Mouse (Mus musculus) gastrocnemius, postnatal 36 days (tissue): ENCODE measurements around the gene Col23a1. TPM values are rescaled to one million over a fixed set of nuclear protein-coding genes. Genes with fewer than 3 reads are reported as not detected.

Experiments
- DNase-seq, 2 experiments: peaks; one replicate each; pipeline ENCODE4 v3.0.0; 2022
- intact Hi-C: fragments of 180-260 bp; cut with DNase I; formaldehyde crosslinking; loops from one replicate; pipeline ENCODE4 v1.15.1; 2025
- total RNA-seq, 2 experiments: library from RNA; stranded (reverse); gene quantifications; 2 replicates each; pipeline ENCODE4 v1.2.3; 2021

Col23a1 gene
- total RNA-seq, 2 experiments from 2014 or later: 1.4 to 1.5 TPM

DNA sequence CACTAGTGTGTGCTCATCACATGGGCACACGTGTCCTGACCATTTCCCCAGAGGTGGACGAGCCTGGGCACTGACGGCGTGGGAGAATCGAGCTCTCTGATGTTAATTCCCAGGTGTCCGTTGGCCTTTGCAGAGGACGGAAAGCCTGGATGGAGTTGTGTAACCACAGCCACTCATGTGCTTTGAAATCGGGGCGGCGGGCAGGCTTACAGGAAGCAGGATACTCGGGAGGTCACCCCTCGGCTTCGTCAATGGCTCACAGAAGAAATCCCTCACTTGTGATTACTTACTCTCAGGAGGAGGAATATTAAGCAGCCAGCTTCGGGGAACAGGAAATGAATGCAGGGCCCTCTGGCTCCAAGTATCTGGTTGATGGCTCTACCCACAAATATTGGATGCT lies 133.0 kb downstream of the Col23a1 start:
- intact Hi-C loops: no loop called here

DNA sequence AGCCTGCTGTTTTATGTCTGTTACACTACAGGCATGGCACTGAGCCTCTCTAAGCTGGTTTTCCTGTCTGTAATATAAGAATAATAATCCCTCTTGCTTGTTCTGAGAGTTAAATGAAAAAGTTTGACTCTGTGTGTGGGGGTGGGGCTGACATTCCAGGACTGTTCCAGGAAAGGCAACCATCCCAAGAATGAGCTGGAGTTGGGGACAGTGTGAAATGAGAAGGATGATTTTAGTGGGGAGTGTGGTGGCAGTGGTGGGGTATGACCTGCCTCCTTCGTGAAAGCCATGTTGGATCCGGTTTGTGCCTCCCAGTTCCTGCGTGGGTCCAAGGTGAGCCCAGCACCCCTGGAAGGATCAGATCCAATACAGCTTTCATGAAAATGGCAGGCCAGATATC lies 136.4 kb downstream of the Col23a1 start:
- no peak for DNase-seq
- intact Hi-C loops: no loop called here

More for the DNA sequence above, 133.0 kb downstream of the Col23a1 start:
- no peak for DNase-seq

DNA sequence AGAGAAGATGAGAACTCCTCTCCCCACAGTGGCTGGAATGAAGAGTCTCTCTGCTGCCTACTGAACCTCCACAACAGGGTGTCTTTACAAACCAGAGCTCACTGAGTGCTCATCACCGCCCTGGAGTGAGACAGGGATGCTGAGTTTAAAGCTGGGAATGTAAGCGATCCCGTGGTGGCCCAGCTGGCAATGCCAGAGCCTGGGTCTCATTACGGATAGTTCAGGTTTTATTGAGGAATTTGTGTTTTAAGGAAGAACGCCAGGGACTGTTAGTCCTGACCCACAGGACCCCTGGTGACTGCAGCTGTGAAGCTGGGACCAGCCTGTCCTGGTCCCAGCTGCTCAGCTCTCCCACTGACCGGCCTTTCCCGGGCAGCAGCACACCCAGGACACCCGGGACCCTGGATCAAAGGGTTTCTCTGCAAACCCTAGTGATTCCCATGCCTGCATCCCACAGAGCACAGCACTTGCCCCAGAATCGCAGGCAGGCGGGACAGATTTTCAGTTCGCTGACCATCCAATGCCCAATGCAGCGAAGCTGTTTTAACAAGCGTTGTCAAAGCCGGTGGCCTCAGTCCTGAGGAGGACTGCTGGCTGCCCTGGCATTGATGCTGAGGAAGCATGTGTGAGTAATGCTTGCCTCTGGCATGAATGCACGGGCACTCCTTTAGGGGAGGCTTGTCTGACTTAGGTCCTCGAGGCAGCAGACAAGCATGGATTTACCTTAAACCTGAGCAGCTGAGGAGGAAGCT lies 139.9 kb downstream of the Col23a1 start:
- intact Hi-C loops: no loop called here
- DNase-seq: no peak

DNA sequence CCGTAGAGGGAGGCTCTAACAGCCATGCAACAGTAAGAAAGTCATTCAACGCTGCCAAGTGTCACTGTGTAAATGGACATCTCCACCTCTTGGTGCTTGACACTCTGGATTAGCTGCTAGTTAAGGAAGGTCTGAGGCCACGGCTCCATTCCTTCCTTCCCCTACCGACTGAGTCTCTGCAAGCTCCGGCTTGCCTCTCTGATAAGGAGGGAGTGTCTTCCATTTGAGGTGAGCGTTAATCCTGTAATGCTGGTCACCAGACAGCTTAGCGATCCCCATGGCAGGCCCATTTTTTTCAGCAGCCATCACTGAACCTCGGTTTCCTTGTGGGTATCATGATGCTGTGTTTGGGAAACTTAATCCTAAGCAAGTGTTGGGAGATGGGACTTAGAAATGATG lies 140.5 kb downstream of the Col23a1 start:
- intact Hi-C loops: no loop called here
- no peak for DNase-seq

DNA sequence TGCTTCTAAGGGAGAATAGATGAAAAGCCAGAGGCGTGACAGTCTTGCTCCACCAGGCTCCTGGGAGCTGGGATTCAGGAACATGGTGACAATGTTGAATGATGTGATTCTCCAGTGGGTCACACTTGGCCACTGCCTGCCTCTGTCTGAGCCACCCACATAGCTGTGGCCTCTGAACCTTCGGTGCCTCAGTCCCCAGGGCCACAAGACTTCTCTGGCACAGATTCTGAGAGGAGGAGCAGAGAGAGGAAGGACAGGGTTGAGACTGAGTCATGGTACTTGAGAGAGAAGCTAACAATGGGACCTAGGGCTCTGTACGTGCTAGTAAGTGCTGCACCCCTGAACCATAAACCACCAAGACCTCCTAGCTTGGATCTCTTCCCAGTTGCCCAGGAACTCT lies 141.6 kb downstream of the Col23a1 start:
- intact Hi-C loops: no loop called here
- DNase-seq: no peak

DNA sequence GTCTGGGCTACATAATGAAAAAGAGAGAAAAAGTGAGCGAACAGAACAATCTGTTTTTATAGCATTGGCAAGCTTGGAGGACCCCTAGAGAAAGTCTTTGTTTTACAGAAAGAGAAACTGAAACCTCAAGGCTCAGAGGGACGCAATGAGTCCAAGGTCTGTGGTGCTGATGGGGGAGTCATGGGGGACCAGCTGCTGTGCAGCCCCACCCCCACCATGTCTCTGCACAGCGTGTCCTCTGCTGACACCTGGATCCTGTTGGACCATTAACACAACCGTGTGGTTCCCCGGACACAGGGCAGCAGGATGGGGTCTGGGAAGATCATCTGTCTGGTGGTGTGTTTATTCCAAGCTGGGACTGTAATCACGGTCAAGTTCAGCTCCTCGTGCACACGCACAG lies 142.2 kb downstream of the Col23a1 start:
- intact Hi-C loops: no loop called here
- no peak for DNase-seq

DNA sequence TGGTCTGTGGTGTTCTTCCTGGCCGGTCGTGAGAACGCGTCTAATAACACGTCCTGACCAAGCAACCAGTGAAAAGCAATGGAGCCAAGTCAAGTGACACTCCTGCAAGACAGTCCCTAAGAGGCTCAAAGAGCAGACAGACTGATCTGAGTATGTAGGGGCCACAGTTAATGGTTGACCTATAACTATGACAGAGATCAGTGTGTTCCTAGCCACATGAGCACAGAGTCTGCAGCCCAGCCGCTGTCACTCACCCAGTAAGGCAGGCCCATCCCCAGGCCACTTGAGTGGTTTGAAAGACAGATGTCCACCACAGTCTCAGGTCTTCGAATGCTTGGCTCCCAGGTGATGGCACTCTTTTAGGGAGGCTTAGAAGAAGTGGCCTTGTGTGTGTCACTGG lies 152.3 kb downstream of the Col23a1 start:
- intact Hi-C loops: loop anchor here (10.0 kb wide), 1 partner anchor 117 kb away; no protein-coding TSS in a partner anchor
- no peak for DNase-seq

DNA sequence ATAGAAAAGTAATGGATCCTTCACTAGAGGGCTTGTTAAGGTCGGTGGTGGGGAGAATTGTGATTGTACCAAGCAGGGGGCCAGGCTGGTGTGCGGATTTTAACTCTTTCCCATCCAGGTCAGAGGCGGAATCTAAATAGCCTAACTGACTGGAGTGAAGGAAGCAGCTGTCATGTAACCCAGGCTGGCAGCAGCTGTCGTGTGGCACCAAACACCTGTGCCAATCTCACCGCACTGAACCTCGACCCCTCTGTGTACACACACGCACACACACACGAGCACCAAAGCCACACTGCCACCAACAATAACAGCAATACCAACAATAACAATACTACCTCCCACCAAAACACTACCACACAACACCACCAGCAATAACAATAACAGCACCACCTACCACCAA lies 152.9 kb downstream of the Col23a1 start:
- DNase-seq: no peak
- intact Hi-C loops: loop anchor here (10.0 kb wide), 1 partner anchor 118 kb away; no protein-coding TSS in a partner anchor

DNA sequence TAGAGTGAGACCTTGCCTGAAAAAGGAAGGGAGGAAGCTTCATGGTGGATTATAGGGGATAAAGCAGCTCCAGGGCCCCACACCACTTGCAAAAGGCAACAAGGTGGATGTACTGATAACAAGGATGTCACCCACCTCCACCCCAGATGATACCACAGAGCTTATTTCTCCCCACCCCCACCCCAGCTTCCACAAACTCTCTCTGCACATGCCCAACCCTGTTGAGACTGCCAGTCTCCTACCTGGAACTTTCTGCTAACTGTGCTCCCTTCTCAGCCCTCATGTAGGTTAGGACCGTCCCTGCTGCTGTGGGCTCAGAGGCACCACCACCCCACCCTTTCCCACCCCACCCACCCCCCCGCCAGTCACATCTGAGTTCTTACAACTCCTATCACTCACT lies 154.1 kb downstream of the Col23a1 start:
- intact Hi-C loops: loop anchor here (10.0 kb wide), 1 partner anchor 119 kb away; no protein-coding TSS in a partner anchor
- no peak for DNase-seq

DNA sequence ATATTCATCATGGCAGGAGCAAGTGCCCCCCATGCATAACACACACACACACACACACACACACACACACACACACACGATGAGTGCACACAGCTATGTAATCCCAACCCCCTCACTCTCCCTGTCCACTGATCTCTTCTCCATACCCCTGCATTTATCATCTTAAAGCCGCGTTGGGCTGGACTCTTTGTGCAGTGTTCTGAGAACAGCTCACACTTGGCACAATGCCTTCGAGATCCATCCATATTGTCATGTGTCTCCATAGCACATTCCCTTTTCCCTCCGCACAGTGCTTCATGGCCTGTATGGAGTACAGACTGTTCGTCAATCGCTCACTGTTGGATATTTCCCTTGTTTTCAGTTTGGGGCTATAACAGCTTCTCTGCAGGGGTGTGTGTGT lies 154.9 kb downstream of the Col23a1 start:
- DNase-seq: no peak
- intact Hi-C loops: loop anchor here (5.0 to 10.0 kb wide), 2 partner anchors 88 to 120 kb away; no protein-coding TSS in a partner anchor

DNA sequence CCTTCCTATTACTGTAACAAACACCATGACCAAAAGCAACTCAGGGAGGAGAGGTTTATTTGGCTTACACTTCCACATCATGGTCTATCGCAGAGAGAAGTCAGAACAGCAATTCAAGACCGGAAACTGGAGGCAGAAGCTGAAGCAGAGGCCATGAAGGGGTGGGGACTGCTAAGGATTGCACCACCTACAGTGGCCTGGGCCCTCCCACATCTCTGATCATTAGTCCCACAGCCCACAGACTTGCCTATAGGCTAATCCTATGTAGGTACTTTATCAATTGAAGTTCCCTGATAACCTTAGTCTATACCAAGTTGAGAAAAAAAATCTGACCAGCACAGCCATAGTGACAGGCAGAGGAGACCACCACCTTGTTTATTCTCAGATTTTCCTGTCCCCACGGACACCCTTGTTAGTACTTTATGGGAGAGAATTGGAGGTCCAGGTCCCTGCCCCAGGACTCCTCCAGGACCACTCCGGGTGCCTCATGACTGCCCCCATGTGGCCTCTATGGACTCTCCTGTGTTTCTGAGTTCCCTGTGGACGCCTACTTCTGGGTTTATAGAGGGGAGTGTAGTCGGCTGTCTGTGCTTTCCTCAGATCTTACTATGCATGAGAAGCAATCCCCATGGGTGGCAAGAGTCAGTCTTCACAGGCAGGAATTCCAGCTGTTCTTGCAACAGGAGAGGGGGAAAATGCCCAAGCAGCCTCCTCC lies 157.1 kb downstream of the Col23a1 start:
- DNase-seq: peak; percentile 47 to 50

DNA sequence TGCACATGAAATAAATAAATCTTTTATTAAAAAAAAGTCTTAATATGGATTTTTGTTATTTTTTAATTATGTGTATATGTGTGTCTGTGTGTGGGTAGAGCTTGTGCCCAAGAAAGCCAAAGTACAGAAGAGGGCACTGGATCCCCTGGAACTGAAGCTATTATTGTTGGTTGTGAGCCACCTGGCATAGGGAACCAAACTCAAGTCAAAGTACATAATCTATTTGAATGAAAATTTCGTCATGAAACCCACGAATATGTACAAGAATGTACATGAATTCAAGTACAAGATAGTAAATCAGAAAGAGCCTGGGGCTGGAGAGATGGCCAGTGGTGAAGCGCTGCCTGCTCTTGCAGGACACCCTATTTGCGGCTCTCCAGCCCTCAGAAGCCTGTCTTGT lies 158.5 kb downstream of the Col23a1 start:
- intact Hi-C loops: loop anchor here (5.0 to 10.0 kb wide), 2 partner anchors 84 to 123 kb away; no protein-coding TSS in a partner anchor
- no peak for DNase-seq

More for the DNA sequence above, 157.1 kb downstream of the Col23a1 start:
- intact Hi-C loops: loop anchor here (2.0 to 10.0 kb wide), 3 partner anchors 85 to 158 kb away; partner anchors contain the start of gene Col23a1

DNA sequence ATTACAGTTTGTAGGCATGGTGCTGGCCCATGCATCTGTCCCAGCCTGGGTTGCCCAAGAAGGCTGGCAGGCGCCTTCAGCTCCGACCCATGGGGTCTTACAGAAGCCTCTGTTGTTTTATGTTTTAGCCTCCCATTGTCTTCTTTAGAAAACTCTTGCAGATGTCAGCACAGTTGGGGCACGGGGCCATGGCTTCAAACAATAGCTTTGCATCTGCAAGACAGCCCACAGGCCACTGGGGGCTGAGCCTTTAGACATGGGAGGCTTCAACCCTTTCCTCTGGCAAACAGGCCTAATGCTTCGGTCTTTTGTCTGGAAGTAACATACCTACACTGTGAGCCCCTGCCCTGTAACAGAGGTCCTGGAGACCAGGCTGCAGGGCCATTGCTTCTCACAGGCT lies 159.0 kb downstream of the Col23a1 start:
- intact Hi-C loops: loop anchor here (5.0 to 10.0 kb wide), 2 partner anchors 84 to 124 kb away; no protein-coding TSS in a partner anchor

DNA sequence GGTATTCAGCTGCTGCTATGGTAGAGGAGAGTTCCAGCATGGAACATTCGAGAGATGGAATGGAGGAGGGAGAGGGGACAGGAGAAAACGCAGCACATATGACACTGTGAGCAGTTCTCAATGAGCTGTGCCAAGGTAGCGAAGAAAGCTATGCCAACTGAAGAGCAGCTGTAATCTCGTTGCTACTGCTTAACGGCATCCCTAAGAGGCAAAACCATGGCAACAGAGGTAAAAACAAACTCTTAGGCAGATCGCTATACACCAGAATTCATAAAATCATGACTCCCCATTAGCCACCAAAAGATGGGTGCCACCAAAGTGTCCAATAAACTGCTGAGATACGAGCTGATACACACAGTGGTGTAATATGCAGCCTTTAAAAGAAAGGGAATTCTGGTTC lies 160.2 kb downstream of the Col23a1 start:
- intact Hi-C loops: loop anchor here (5.0 to 10.0 kb wide), 2 partner anchors 82 to 125 kb away; no protein-coding TSS in a partner anchor
- no peak for DNase-seq

More for the DNA sequence above, 159.0 kb downstream of the Col23a1 start:
- no peak for DNase-seq

DNA sequence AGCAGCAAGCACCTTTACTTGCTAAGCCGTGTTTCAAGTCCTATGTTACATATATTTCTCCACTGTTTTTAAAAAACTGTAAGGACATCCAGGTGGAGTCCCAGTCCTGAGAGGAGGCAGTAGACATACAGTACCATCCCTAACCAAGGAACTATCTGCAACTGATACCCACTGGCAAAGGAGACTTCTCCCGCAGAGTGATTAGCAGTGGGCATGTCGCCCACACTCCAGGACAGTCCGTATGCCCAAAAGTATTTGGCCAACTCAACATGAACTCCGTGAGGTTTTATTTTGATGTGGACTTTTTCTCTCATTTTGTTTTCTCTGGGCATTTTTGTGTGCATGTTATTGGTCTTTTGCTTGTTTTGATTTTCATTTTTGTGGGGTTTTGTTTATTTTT lies 161.6 kb downstream of the Col23a1 start:
- no peak for DNase-seq
- intact Hi-C loops: no loop called here

DNA sequence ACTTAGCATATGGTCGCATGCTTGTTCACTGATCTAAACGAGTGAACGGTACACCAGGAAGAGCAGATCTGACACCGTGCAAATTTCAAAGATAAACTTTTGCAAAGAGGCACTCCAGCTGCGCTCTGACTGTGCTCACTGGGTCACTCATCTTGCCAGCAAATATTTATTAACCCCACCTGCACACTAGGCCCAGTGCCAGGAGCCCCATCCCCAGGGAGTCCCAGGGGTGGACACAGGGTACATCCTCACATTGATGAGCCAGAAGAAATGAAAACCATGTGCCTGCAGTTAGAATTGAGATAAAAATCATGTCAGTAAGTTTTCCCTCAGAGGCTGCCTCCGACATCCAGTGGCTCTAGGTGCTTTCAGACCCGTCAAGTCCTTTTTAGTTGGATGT lies 162.2 kb downstream of the Col23a1 start:
- intact Hi-C loops: no loop called here
- no peak for DNase-seq

DNA sequence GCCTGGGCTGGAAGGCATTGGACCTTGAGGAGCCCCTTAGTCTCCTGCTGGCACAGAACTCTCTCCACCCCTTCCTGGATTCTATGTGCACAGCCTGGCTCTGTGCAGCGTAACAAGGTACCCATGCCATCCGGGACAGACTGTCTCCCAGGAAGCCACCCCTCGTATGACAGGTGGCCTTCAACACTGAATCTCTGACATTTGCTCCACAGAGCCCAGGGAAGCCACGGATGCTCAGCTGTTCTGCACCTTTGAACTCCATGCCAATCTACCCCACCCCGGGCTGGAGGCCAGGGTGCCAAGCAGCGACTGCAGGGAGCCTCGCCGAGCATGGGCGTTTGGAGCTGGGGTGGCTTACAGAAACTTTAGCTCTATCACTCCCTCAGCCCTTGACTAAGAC lies 164.0 kb downstream of the Col23a1 start:
- no peak for DNase-seq
- intact Hi-C loops: no loop called here

DNA sequence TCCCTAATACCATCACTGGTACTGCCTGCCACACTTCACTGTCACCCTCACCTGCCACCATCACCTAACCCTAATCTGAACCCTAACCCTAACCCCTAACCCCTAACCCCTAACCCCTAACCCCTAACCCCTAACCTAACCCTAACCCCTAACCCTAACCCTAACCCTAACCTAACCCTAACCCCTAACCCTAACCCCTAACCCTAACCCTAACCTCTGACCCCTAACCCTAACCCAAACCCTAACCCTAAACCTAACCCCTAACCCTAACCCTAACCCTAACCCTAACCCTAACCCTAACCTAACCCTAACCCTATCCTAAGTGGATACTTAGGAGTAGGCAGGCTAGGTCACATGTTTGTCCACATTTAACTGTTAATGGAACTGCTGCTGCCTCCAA lies 165.8 kb downstream of the Col23a1 start:
- intact Hi-C loops: no loop called here
- DNase-seq: no peak

DNA sequence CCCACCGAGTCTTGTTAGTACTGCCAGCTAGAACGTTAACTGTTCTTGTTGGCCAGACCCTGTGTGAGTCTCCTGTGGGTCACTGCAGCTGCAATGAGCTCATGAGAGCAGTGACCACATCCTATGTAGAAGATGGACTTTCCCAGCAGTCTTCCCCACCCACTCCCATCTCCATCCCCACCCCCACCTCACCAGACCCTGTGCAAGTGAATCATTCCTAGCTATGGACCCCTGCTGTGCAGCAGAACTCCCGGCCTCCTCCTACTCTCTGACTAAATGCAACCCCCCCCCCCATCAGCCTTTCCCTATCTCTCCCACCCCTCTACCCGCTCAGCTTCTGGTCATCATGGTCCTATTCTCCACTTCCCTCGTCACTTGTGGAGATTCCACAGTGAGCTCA lies 167.9 kb downstream of the Col23a1 start:
- no peak for DNase-seq
- intact Hi-C loops: no loop called here

DNA sequence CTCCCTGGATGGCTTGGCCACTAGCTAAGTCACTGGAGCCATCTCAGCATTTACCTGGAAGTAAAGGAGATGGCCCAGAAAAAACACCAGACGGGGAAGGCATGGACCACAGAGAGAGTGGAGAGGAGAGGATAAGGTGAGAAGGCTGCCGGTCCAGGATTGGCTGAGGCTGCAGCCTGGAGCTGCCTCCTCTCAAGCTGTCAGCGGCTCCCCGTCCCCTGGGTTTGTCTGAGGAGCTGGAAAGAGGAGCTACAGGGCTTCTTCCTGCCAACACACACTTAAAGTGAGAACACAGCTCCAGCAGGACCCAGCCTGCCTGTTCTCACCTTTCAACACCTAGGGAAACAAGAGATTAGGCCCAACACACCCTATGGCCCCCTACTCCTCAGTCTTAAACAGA lies 168.9 kb downstream of the Col23a1 start:
- intact Hi-C loops: no loop called here
- no peak for DNase-seq

DNA sequence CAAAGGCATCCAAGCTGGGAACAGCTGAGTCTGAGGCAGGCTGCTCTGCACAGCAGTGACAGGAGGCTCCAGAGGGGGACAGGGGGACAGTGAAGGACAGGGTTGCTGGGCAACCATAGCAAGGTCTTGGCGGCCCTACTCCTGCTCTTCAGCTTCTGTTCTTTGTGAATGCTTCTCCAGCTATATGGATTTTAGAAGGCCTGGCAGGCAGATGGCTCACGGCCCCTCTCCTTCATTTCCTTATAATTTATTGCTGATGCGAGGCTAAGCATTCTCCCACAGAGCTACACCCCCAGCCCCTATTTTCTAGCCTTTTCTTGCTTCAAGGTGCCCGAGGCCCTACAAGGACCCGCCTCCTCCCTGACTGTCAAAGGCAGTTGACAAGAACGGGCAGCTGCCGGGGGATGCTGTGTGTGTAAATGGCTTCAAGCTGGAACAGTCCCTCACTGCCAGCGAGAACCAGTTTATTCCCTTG lies 169.9 kb downstream of the Col23a1 start:
- intact Hi-C loops: no loop called here

More for the DNA sequence above, 169.9 kb downstream of the Col23a1 start:
- DNase-seq: no peak
